Mouse (Mus musculus) embryonic facial prominence, embryonic 11.5 days (tissue): ENCODE measurements at regions not wholly inside any gene's neighbourhood (a gene's known extent, or its start where the extent isn't known, plus 50 kb on each side); places are given as distances from the start of the nearest gene placed in this dataset.
A peak's percentile ranks its signal among the peaks of the same experiment; 100 is the strongest.

ENCODE experiments used
- ATAC-seq: fragments of 200-750 bp; cut with Nextera tagmentation; replicated peaks from 2 replicates; pipeline ENCODE4 v1.8.0; 2017; ENCODE audit warnings: low read depth; ENCODE audit not compliant: insufficient number of reproducible peaks, low FRiP score, low TSS enrichment
- DNase-seq: peaks from one replicate; pipeline ENCODE4 v3.0.0-alpha.2; 2015; ENCODE audit warnings: low spot score
- H3K27ac ChIP-seq: fragments of 300-500 bp; sonication (generic); replicated peaks from 2 replicates; pipeline ENCODE4 v1.5.1; 2014; ENCODE audit warnings: mild to moderate bottlenecking, low read depth, low read length, control low read depth
- H3K27me3 ChIP-seq: fragments of 300-500 bp; sonication (generic); 2 replicates; pipeline ENCODE4 v1.6.1; 2014; ENCODE audit warnings: mild to moderate bottlenecking, low read length, moderate library complexity, mixed read lengths; ENCODE audit not compliant: control insufficient read depth, insufficient read depth
- H3K36me3 ChIP-seq: fragments of 300-500 bp; sonication (generic); replicated peaks from 2 replicates; pipeline ENCODE4 v1.6.1; 2014; ENCODE audit warnings: low read depth, mild to moderate bottlenecking, low read length, moderate library complexity, mixed read lengths; ENCODE audit not compliant: control insufficient read depth, insufficient read depth
- H3K4me1 ChIP-seq: fragments of 300-500 bp; sonication (generic); 2 replicates; pipeline ENCODE4 v1.6.1; 2014; ENCODE audit warnings: low read length, mixed read lengths; ENCODE audit not compliant: control insufficient read depth, insufficient read depth
- H3K4me2 ChIP-seq: fragments of 300-500 bp; sonication (generic); 2 replicates; pipeline ENCODE4 v1.6.1; 2014; ENCODE audit warnings: low read depth, mild to moderate bottlenecking, control low read depth, low read length, moderate library complexity
- H3K4me3 ChIP-seq: fragments of 300-500 bp; sonication (generic); 2 replicates; pipeline ENCODE4 v1.5.1; 2014; ENCODE audit warnings: low read depth, low read length, control low read depth
- H3K9ac ChIP-seq: fragments of 300-500 bp; sonication (generic); replicated peaks from 2 replicates; pipeline ENCODE4 v1.6.1; 2014; ENCODE audit warnings: mild to moderate bottlenecking, control low read depth, low read length
- H3K9me3 ChIP-seq: fragments of 300-500 bp; sonication (generic); replicated peaks from 2 replicates; pipeline ENCODE4 v1.6.1; 2016; ENCODE audit warnings: mild to moderate bottlenecking, low read length, inconsistent platforms, mixed read lengths; ENCODE audit not compliant: control insufficient read depth
- WGBS: fragments of 180-500 bp; shearing (Covaris S2); extraction: QIAGEN DNeasy Blood & Tissue Kit; methylation state at CpG from one replicate; pipeline ENCODE4 v1.1.7; 2014; 5-methylcytosine and 5-hydroxymethylcytosine counted together

GRCm38 (mm10) chr10:92135521-92135920 is 586.7 kb downstream of the Nedd1 start:
- Histone ChIP-seq H3K4me2 (no peak overlapping the region), H3K36me3 (no peaks in the 10 kb centered on the region), H3K27ac (no peak overlapping the region), H3K9me3 (no peaks in the 10 kb centered on the region), H3K9ac (no peak overlapping the region), H3K4me1 (no peaks in the 10 kb centered on the region), H3K27me3 (no peaks in the 10 kb centered on the region), H3K4me3 (no peak overlapping the region)
- WGBS, result 82% methylated on average over 5 of the region's 5 CpGs
- no peak for DNase-seq
- ATAC-seq, result no peak

GRCm38 (mm10) chr10:92112790-92113189 is 609.4 kb downstream of the Nedd1 start:
- H3K36me3 ChIP-seq, result no peaks in the 10 kb centered on the region
- H3K27me3 ChIP-seq, result no peaks in the 10 kb centered on the region
- H3K4me2 ChIP-seq, result no peak overlapping the region
- H3K9me3 ChIP-seq, result no peaks in the 10 kb centered on the region
- H3K4me1 ChIP-seq, result no peaks in the 10 kb centered on the region
- WGBS, result 32% methylated on average over 2 of the region's 2 CpGs
- no peak overlapping the region for H3K9ac ChIP-seq
- no peak for DNase-seq
- ATAC-seq, result no peak
- H3K4me3 ChIP-seq, result no peak overlapping the region
- H3K27ac ChIP-seq, result no peak overlapping the region

- Histone ChIP-seq H3K27me3 (no peaks in the 10 kb centered on the region), H3K4me3 (no peak overlapping the region), H3K27ac (no peak overlapping the region), H3K4me2 (no peak overlapping the region), H3K4me1 (no peaks in the 10 kb centered on the region), H3K36me3 (no peaks in the 10 kb centered on the region), H3K9me3 (no peaks in the 10 kb centered on the region), H3K9ac (no peak overlapping the region)
- 84% methylated on average over 6 of the region's 6 CpGs for WGBS
- DNase-seq (no peak), ATAC-seq (no peak)
These were observed 615.9 kb downstream of the Nedd1 start for GRCm38 (mm10) chr10:92106331-92106730.

GRCm38 (mm10) chr10:92103887-92104286 is 618.3 kb downstream of the Nedd1 start:
- Histone ChIP-seq H3K4me1 (no peaks in the 10 kb centered on the region), H3K4me3 (no peak overlapping the region), H3K9ac (no peak overlapping the region), H3K27ac (no peak overlapping the region), H3K9me3 (no peaks in the 10 kb centered on the region), H3K4me2 (no peak overlapping the region), H3K27me3 (no peaks in the 10 kb centered on the region), H3K36me3 (no peaks in the 10 kb centered on the region)
- WGBS, result 77% methylated on average over 9 of the region's 9 CpGs
- DNase-seq (no peak), ATAC-seq (no peak)

GRCm38 (mm10) chr10:92102755-92103154 is 619.5 kb downstream of the Nedd1 start:
- no peak for ATAC-seq

GRCm38 (mm10) chr10:92097562-92097961 is 624.7 kb downstream of the Nedd1 start:
- Histone ChIP-seq H3K4me3 (no peak overlapping the region), H3K27me3 (no peaks in the 10 kb centered on the region), H3K36me3 (no peaks in the 10 kb centered on the region), H3K9ac (no peak overlapping the region), H3K27ac (no peak overlapping the region), H3K4me2 (no peak overlapping the region), H3K4me1 (no peaks in the 10 kb centered on the region), H3K9me3 (no peaks in the 10 kb centered on the region)
- no peak for DNase-seq
- 24% methylated on average over 6 of the region's 7 CpGs for WGBS
- ATAC-seq, result no peak

More at GRCm38 (mm10) chr10:92102755-92103154, 619.5 kb downstream of the Nedd1 start:
- DNase-seq, result no peak
- Histone ChIP-seq H3K9ac (no peak overlapping the region), H3K4me3 (no peak overlapping the region), H3K9me3 (no peaks in the 10 kb centered on the region), H3K4me2 (no peak overlapping the region), H3K27ac (no peak overlapping the region), H3K4me1 (no peaks in the 10 kb centered on the region), H3K36me3 (no peaks in the 10 kb centered on the region), H3K27me3 (no peaks in the 10 kb centered on the region)
- WGBS, result 83% methylated on average over 4 of the region's 4 CpGs

GRCm38 (mm10) chr10:92097081-92097480 is 625.1 kb downstream of the Nedd1 start:
- no peaks in the 10 kb centered on the region for H3K36me3 ChIP-seq
- no peak overlapping the region for H3K4me2 ChIP-seq
- 75% methylated on average over 4 of the region's 4 CpGs for WGBS
- no peak overlapping the region for H3K4me3 ChIP-seq
- ATAC-seq, result no peak
- no peak overlapping the region for H3K27ac ChIP-seq
- H3K27me3 ChIP-seq, result no peaks in the 10 kb centered on the region
- H3K9ac ChIP-seq, result no peak overlapping the region
- no peaks in the 10 kb centered on the region for H3K9me3 ChIP-seq
- DNase-seq, result no peak
- H3K4me1 ChIP-seq, result no peaks in the 10 kb centered on the region

- H3K36me3 ChIP-seq, result no peaks in the 10 kb centered on the region
- no peaks in the 10 kb centered on the region for H3K27me3 ChIP-seq
- DNase-seq (peak; percentile 16), ATAC-seq (no peak)
- H3K27ac ChIP-seq, result no peak overlapping the region
- 53% methylated on average over 9 of the region's 9 CpGs for WGBS
- no peak overlapping the region for H3K4me2 ChIP-seq
- H3K9me3 ChIP-seq, result no peaks in the 10 kb centered on the region
- H3K4me3 ChIP-seq, result no peak overlapping the region
- no peak overlapping the region for H3K9ac ChIP-seq
- no peaks in the 10 kb centered on the region for H3K4me1 ChIP-seq
These were observed 630.5 kb downstream of the Nedd1 start for GRCm38 (mm10) chr10:92091480-92092395.
